Mouse (Mus musculus): Measurements from ENCODE around the gene Mettl21a.
A peak's percentile ranks its signal among the peaks of the same experiment; 100 is the strongest.

DNA sequence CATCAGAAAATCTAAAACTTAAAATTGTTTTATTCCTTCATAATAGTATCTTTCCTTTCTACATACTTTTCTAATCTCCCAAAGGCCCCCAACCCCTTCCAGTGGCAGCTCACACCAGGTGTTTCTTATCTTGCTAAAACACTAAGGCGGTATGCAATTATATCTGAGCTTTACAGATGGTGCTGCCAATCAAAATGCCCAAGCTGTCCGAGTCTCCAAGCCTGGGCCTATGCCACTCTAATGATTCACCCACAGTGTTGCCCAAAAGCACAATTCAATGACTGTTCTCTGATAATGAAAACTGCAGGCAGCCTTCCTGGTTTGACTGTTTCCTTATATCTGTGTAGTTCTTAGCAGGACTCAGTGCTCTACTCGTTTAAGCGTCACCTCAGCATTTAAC lies 7.9 kb downstream of the Mettl21a start:
- no peak for TF ChIP-seq GATA1 (IDR thresholded peaks at IDR 0.05; ENCODE audit: low read length)
- TF ChIP-seq TAL1 (IDR thresholded peaks at IDR 0.05; ENCODE audit: low read length), result peak; percentile 71

All from erythroblast, embryonic 14.5 days (primary cell).